Mouse (Mus musculus) left cerebral cortex, adult 6 months (tissue): ENCODE data around the gene F9. TPM values are rescaled to one million over a fixed set of nuclear protein-coding genes. Genes with fewer than 3 reads are reported as not detected.

Source experiments
- long read RNA-seq, 2 experiments: library from polyadenylated mRNA; unstranded; transcript quantifications; one replicate each; pipeline ENCODE4 v2.0.0; 2019 to 2020
- polyA plus RNA-seq: library from polyadenylated mRNA; unstranded; fragments of <200 nt; fragmentation: Nextera tagmentation; gene quantifications from 2 replicates; pipeline ENCODE4 v1.2.3, GENCODE M21; 2021

F9 gene
- polyA plus RNA-seq = 0.06 and 0.07 TPM in 2 replicates
- long read RNA-seq, experiment 1 = 0 reads
- long read RNA-seq, experiment 2 = 0 reads

GRCm38 (mm10) chrX:59999221-60000083, at the start of gene F9:
F9 (plus strand) TSS chrX:59999464.

Other genes starting within 250 kb of the F9 start
- gene Mcf2, start 179.6 kb downstream of the F9 start, polyA plus RNA-seq = 2.3 and 2.7 TPM in 2 replicates